Comparison of ENCODE assay signal across 12 mouse cellular contexts in the genomic region with DNA sequence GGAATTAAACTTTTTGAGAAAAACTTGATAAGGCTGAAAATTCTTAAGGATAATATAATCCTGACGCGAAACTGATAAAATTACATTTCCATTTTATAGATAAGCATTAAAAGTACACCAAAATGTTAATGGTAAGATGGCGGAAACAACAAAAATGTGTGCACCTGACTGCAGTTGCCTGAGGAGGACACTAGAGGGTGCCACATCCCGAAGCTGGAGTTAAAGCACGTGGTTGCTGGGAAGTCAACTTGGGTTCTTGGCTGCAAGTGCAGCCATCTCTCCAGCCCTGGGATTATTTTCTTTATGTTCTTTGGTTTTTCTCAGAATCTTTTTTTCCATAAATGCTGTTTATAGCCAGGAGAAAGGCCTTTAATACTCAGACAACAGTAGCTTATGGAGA. TPM values are rescaled to one million over a fixed set of nuclear protein-coding genes. Genes with fewer than 3 reads are reported as not detected.
DNase-seq lines count a peak whose midpoint lies in the region; ATAC-seq and TF ChIP-seq lines count a peak whose summit lies in the region.
"Had no signal": no experiment of that assay in that cellular context is flagged by ENCODE, and none has a peak within 500 bp of the region (broad histone marks: within the 10 kb centered on the region; RNA-seq: fewer than 3 reads in every experiment).

No protein-coding gene starts in this region.

- no peak for DNase-seq in heart, adult 2 months
- peak; percentile 26 for DNase-seq in thymus, adult 2 months
- no peak for DNase-seq in thymus, adult 18-20 months
- DNase-seq in urinary bladder, postnatal 25 days (ENCODE audit: low spot score), result no peak
- DNase-seq in frontal cortex, postnatal 25 days (ENCODE audit: low spot score in 2 of 2), result no peak
- DNase-seq in forebrain, embryonic 11.5 days (ENCODE audit: low spot score), result no peak

- peak; percentile 55 for TF ChIP-seq CTCF in heart, adult 2 months (IDR thresholded peaks at IDR 0.05)
- 0 out of 2 replicates have a peak, but pooled peaks have one; percentile 47 for TF ChIP-seq CTCF in thymus, adult 2 months (IDR thresholded peaks at IDR 0.05; ENCODE audit: borderline replicate concordance, control insufficient read depth, extremely low read depth, insufficient read depth, low read length, poor library complexity)
- TF ChIP-seq CTCF in embryonic fibroblast, embryonic 13.5 days (IDR thresholded peaks at IDR 0.05; ENCODE audit: borderline replicate concordance, insufficient read depth, low read length), result peak; percentile 34; the same call in 1 of the 2 replicates

- intact Hi-C loops in heart, adult 2 months (cut with DNase I), result no loop called here

- H3K79me2 ChIP-seq in heart, adult 2 months (replicated peaks; ENCODE audit: control insufficient read depth, insufficient read depth, low read length), result no peaks in the 10 kb centered on the region

- no peak for TF ChIP-seq POLR2A in heart, adult 2 months (IDR thresholded peaks at IDR 0.05; ENCODE audit: insufficient read depth, low read depth, low read length)
- no peak for TF ChIP-seq POLR2A in thymus, adult 2 months (IDR thresholded peaks at IDR 0.05; ENCODE audit: control insufficient read depth, extremely low read depth, insufficient read depth, low read length, poor library complexity)
- TF ChIP-seq POLR2A in embryonic fibroblast, embryonic 13.5 days (IDR thresholded peaks at IDR 0.05; ENCODE audit: low read depth, low read length), result no peak

- no peaks in the 10 kb centered on the region for H3K27me3 ChIP-seq in heart, adult 2 months (ENCODE audit: control insufficient read depth, insufficient read depth, low read length)
- H3K27me3 ChIP-seq in heart, embryonic 11.5 days (ENCODE audit: control insufficient read depth, insufficient read depth, low read length), result no peaks in the 10 kb centered on the region
- no peaks in the 10 kb centered on the region for H3K27me3 ChIP-seq in thymus, adult 2 months (ENCODE audit: control insufficient read depth, insufficient read depth, low read length)
- H3K27me3 ChIP-seq in forebrain, embryonic 11.5 days (ENCODE audit: control insufficient read depth, insufficient read depth, low read length), result no peaks in the 10 kb centered on the region
- H3K27me3 ChIP-seq: embryonic facial prominence, embryonic 13.5 days; heart, embryonic 13.5 days; limb, embryonic 12.5 days had no signal

- 48% methylated on average over 5 of the region's 5 CpGs for WGBS in heart, adult 2 months
- 46% methylated on average over 5 of the region's 5 CpGs for WGBS in heart, embryonic 11.5 days (ENCODE audit: insufficient replicate concordance)
- WGBS in thymus, adult 2 months, result 64% methylated on average over 5 of the region's 5 CpGs
- WGBS in forebrain, embryonic 11.5 days, result 51% methylated on average over 5 of the region's 5 CpGs

- TF ChIP-seq EP300 in heart, adult 2 months (IDR thresholded peaks at IDR 0.05; ENCODE audit: insufficient read depth, low read depth, low read length), result no peak

- ATAC-seq in heart, embryonic 11.5 days (replicated peaks; ENCODE audit: insufficient number of reproducible peaks, low FRiP score, low TSS enrichment), result no peak
- ATAC-seq in forebrain, embryonic 11.5 days (replicated peaks; ENCODE audit: low FRiP score), result no peak

- H3K4me1 ChIP-seq in heart, adult 2 months (ENCODE audit: control insufficient read depth, insufficient read depth, low read length), result peaks cover 2% of the 10 kb centered on the region
- H3K4me1 ChIP-seq in heart, embryonic 11.5 days (ENCODE audit: control insufficient read depth, insufficient read depth, low read length), result no peaks in the 10 kb centered on the region
- no peaks in the 10 kb centered on the region for H3K4me1 ChIP-seq in thymus, adult 2 months (replicated peaks; ENCODE audit: control insufficient read depth, insufficient read depth, low read length)
- no peaks in the 10 kb centered on the region for H3K4me1 ChIP-seq in embryonic fibroblast, embryonic 13.5 days (ENCODE audit: control insufficient read depth, insufficient read depth, low read length)
- H3K4me1 ChIP-seq in forebrain, embryonic 11.5 days (replicated peaks; ENCODE audit: control insufficient read depth, insufficient read depth, low read length), result no peaks in the 10 kb centered on the region
- H3K4me1 ChIP-seq: embryonic facial prominence, embryonic 13.5 days; heart, embryonic 13.5 days had no signal

- H3K4me2 ChIP-seq in heart, embryonic 11.5 days, result no peak overlapping the region
- H3K4me2 ChIP-seq in forebrain, embryonic 11.5 days (ENCODE audit: low read depth, low read length, severe bottlenecking), result no peak overlapping the region
- H3K4me2 ChIP-seq: embryonic facial prominence, embryonic 13.5 days; heart, embryonic 13.5 days; limb, embryonic 12.5 days had no signal

- no peaks in the 10 kb centered on the region for H3K9me3 ChIP-seq in heart, embryonic 11.5 days (replicated peaks; ENCODE audit: control insufficient read depth, low read length)
- no peaks in the 10 kb centered on the region for H3K9me3 ChIP-seq in forebrain, embryonic 11.5 days (ENCODE audit: control insufficient read depth, low read length)
- H3K9me3 ChIP-seq: embryonic facial prominence, embryonic 13.5 days had no signal

- no peak overlapping the region for H3K27ac ChIP-seq in heart, adult 2 months
- H3K27ac ChIP-seq in heart, embryonic 11.5 days (ENCODE audit: low read depth, low read length), result no peak overlapping the region
- no peak overlapping the region for H3K27ac ChIP-seq in thymus, adult 2 months (ENCODE audit: control insufficient read depth, insufficient read depth, low read length)
- no peak overlapping the region for H3K27ac ChIP-seq in embryonic fibroblast, embryonic 13.5 days (ENCODE audit: insufficient read depth, low read length)
- H3K27ac ChIP-seq in forebrain, embryonic 11.5 days (ENCODE audit: low read depth, low read length), result no peak overlapping the region
- H3K27ac ChIP-seq: embryonic facial prominence, embryonic 13.5 days; heart, embryonic 13.5 days; limb, embryonic 12.5 days had no signal

- no peak overlapping the region for H3K4me3 ChIP-seq in heart, adult 2 months
- H3K4me3 ChIP-seq in heart, embryonic 11.5 days (ENCODE audit: low read depth, low read length), result no peak overlapping the region
- no peak overlapping the region for H3K4me3 ChIP-seq in thymus, adult 2 months (ENCODE audit: control insufficient read depth, insufficient read depth, low read length)
- no peak overlapping the region for H3K4me3 ChIP-seq in embryonic fibroblast, embryonic 13.5 days (ENCODE audit: insufficient read depth, low read length)
- H3K4me3 ChIP-seq in forebrain, embryonic 11.5 days (ENCODE audit: low read depth, low read length), result no peak overlapping the region
- H3K4me3 ChIP-seq: embryonic facial prominence, embryonic 13.5 days; heart, embryonic 13.5 days; limb, embryonic 12.5 days had no signal

- no peaks in the 10 kb centered on the region for H3K36me3 ChIP-seq in heart, adult 2 months (ENCODE audit: control insufficient read depth, insufficient read depth, low read length)
- no peaks in the 10 kb centered on the region for H3K36me3 ChIP-seq in heart, embryonic 11.5 days (ENCODE audit: control insufficient read depth, insufficient read depth, low read length)
- H3K36me3 ChIP-seq in thymus, adult 2 months (ENCODE audit: control insufficient read depth, insufficient read depth, low read length), result no peaks in the 10 kb centered on the region
- no peaks in the 10 kb centered on the region for H3K36me3 ChIP-seq in forebrain, embryonic 11.5 days (ENCODE audit: control insufficient read depth, insufficient read depth, low read length)
- H3K36me3 ChIP-seq: embryonic facial prominence, embryonic 13.5 days; heart, embryonic 13.5 days; limb, embryonic 12.5 days had no signal

- H3K9ac ChIP-seq in heart, adult 2 months (ENCODE audit: low read depth, low read length), result no peak overlapping the region
- H3K9ac ChIP-seq in heart, embryonic 11.5 days (ENCODE audit: low read depth, low read length), result no peak overlapping the region
- H3K9ac ChIP-seq in forebrain, embryonic 11.5 days (ENCODE audit: low read length), result no peak overlapping the region
- H3K9ac ChIP-seq: embryonic facial prominence, embryonic 13.5 days; heart, embryonic 13.5 days; limb, embryonic 12.5 days had no signal

RNA-seq across cellular contexts. Expression of gene Gpr83, which starts 13.6 kb away (rescaled TPM):
- total RNA-seq in heart, adult 2 months (2021), result not detected
- 0.14 and 0.15 TPM in 2 replicates for polyA plus RNA-seq in heart, adult 2 months (2012; rRNA removed)
- polyA plus RNA-seq in heart, embryonic 11.5 days (2014; fragmentation: Nextera tagmentation; extraction: Ambion mirVana), result 0.11 TPM in 1 of 2 replicates, not detected in the other
- polyA plus RNA-seq in thymus, adult 2 months (2012; rRNA removed), result 10.0 and 10.9 TPM in 2 replicates
- polyA plus RNA-seq in embryonic fibroblast, embryonic 13.5 days (2011; ENCODE audit: insufficient read length, low read depth, missing spikeins), result not detected in 2 replicates
- 0.20 and 0.47 TPM in 2 replicates for polyA plus RNA-seq in forebrain, embryonic 11.5 days (2014; fragmentation: Nextera tagmentation; extraction: Ambion mirVana)

RNA-seq across cellular contexts. Expression of gene Izumo1r, which starts 57.3 kb away (rescaled TPM):
- total RNA-seq in heart, adult 2 months (2021), result not detected
- polyA plus RNA-seq in heart, adult 2 months (2012; rRNA removed), result 0.18 and 0.29 TPM in 2 replicates
- not detected in 2 replicates for polyA plus RNA-seq in heart, embryonic 11.5 days (2014; fragmentation: Nextera tagmentation; extraction: Ambion mirVana)
- 66.3 and 70.8 TPM in 2 replicates for polyA plus RNA-seq in thymus, adult 2 months (2012; rRNA removed)
- not detected in 2 replicates for polyA plus RNA-seq in embryonic fibroblast, embryonic 13.5 days (2011; ENCODE audit: insufficient read length, low read depth, missing spikeins)
- polyA plus RNA-seq in forebrain, embryonic 11.5 days (2014; fragmentation: Nextera tagmentation; extraction: Ambion mirVana), result not detected in 2 replicates
- polyA plus RNA-seq: heart, embryonic 13.5 days; limb, embryonic 12.5 days; stomach, embryonic 14.5 days had no signal

Comparison
In these comparisons a context has a peak if more than half of its experiments do, and no peak if none do; other contexts are left out.
1. RNA of gene Izumo1r, which starts 57.3 kb away (polyA plus RNA-seq): 66.3 to 70.8 TPM in thymus, adult 2 months; 0.18 to 0.29 TPM in heart, adult 2 months, not detected in heart, embryonic 11.5 days, not detected in embryonic fibroblast, embryonic 13.5 days and not detected in forebrain, embryonic 11.5 days; every median in the first group is over 10 times any median in the second.
2. Peak in every context shown above with its lines, with median percentiles within 50 percentile points of each other: CTCF ChIP-seq.